Mouse (Mus musculus) embryonic facial prominence, embryonic 11.5 days (tissue): ENCODE results near the gene Stk11ip. TPM values are rescaled to one million over a fixed set of nuclear protein-coding genes. Genes with fewer than 3 reads are reported as not detected.

Experiments used
- ATAC-seq: fragments of 200-750 bp; cut with Nextera tagmentation; replicated peaks from 2 replicates; pipeline ENCODE4 v1.8.0; 2017; ENCODE audit warnings: low read depth; ENCODE audit not compliant: insufficient number of reproducible peaks, low FRiP score, low TSS enrichment
- DNase-seq: peaks from one replicate; pipeline ENCODE4 v3.0.0-alpha.2; 2015; ENCODE audit warnings: low spot score
- H3K27ac ChIP-seq: fragments of 300-500 bp; sonication (generic); replicated peaks from 2 replicates; pipeline ENCODE4 v1.5.1; 2014; ENCODE audit warnings: mild to moderate bottlenecking, low read depth, low read length, control low read depth
- H3K27me3 ChIP-seq: fragments of 300-500 bp; sonication (generic); 2 replicates; pipeline ENCODE4 v1.6.1; 2014; ENCODE audit warnings: mild to moderate bottlenecking, low read length, moderate library complexity, mixed read lengths; ENCODE audit not compliant: control insufficient read depth, insufficient read depth
- H3K36me3 ChIP-seq: fragments of 300-500 bp; sonication (generic); replicated peaks from 2 replicates; pipeline ENCODE4 v1.6.1; 2014; ENCODE audit warnings: low read depth, mild to moderate bottlenecking, low read length, moderate library complexity, mixed read lengths; ENCODE audit not compliant: control insufficient read depth, insufficient read depth
- H3K4me1 ChIP-seq: fragments of 300-500 bp; sonication (generic); 2 replicates; pipeline ENCODE4 v1.6.1; 2014; ENCODE audit warnings: low read length, mixed read lengths; ENCODE audit not compliant: control insufficient read depth, insufficient read depth
- H3K4me2 ChIP-seq: fragments of 300-500 bp; sonication (generic); 2 replicates; pipeline ENCODE4 v1.6.1; 2014; ENCODE audit warnings: low read depth, mild to moderate bottlenecking, control low read depth, low read length, moderate library complexity
- H3K4me3 ChIP-seq: fragments of 300-500 bp; sonication (generic); 2 replicates; pipeline ENCODE4 v1.5.1; 2014; ENCODE audit warnings: low read depth, low read length, control low read depth
- H3K9ac ChIP-seq: fragments of 300-500 bp; sonication (generic); replicated peaks from 2 replicates; pipeline ENCODE4 v1.6.1; 2014; ENCODE audit warnings: mild to moderate bottlenecking, control low read depth, low read length
- H3K9me3 ChIP-seq: fragments of 300-500 bp; sonication (generic); replicated peaks from 2 replicates; pipeline ENCODE4 v1.6.1; 2016; ENCODE audit warnings: mild to moderate bottlenecking, low read length, inconsistent platforms, mixed read lengths; ENCODE audit not compliant: control insufficient read depth
- WGBS: fragments of 180-500 bp; shearing (Covaris S2); extraction: QIAGEN DNeasy Blood & Tissue Kit; methylation state at CpG from one replicate; pipeline ENCODE4 v1.1.7; 2014; 5-methylcytosine and 5-hydroxymethylcytosine counted together
- polyA plus RNA-seq: library from polyadenylated mRNA; unstranded; fragments of >200 nt; fragmentation: Nextera tagmentation; extraction: Ambion mirVana; gene quantifications from 2 replicates; pipeline ENCODE4 v1.2.1, GENCODE M21; 2014

The Stk11ip gene
- polyA plus RNA-seq, 1 experiment from 2014 or later = 11.4 TPM

GRCm38 (mm10) chr1:75516703-75517380, 4.5 kb upstream of the Stk11ip start:
- no peak overlapping the region for H3K4me3 ChIP-seq
- no peak overlapping the region for H3K27ac ChIP-seq
- no peaks in the 10 kb centered on the region for H3K27me3 ChIP-seq
- no peak overlapping the region for H3K4me2 ChIP-seq
- ATAC-seq (no peak), DNase-seq (no peak)
- no peaks in the 10 kb centered on the region for H3K36me3 ChIP-seq
- no peaks in the 10 kb centered on the region for H3K9me3 ChIP-seq
- no peak overlapping the region for H3K9ac ChIP-seq
- 76% methylated on average over 15 of the region's 15 CpGs for WGBS
- no peaks in the 10 kb centered on the region for H3K4me1 ChIP-seq

GRCm38 (mm10) chr1:75517984-75518383, 3.3 kb upstream of the Stk11ip start:
- H3K4me2 ChIP-seq = no peak overlapping the region
- H3K27ac ChIP-seq = no peak overlapping the region
- DNase-seq = peak; percentile 12
- no peak for ATAC-seq
- H3K9ac ChIP-seq = no peak overlapping the region
- no peaks in the 10 kb centered on the region for H3K27me3 ChIP-seq
- H3K9me3 ChIP-seq = no peaks in the 10 kb centered on the region
- H3K36me3 ChIP-seq = no peaks in the 10 kb centered on the region
- H3K4me1 ChIP-seq = no peaks in the 10 kb centered on the region
- no peak overlapping the region for H3K4me3 ChIP-seq
- 48% methylated on average over 4 of the region's 4 CpGs for WGBS

GRCm38 (mm10) chr1:75518427-75518826, 2.9 kb upstream of the Stk11ip start:
- WGBS = 88% methylated on average over 4 of the region's 4 CpGs
- DNase-seq (no peak), ATAC-seq (no peak)
- Histone ChIP-seq H3K4me2 (no peak overlapping the region), H3K9ac (no peak overlapping the region), H3K4me3 (no peak overlapping the region), H3K4me1 (no peaks in the 10 kb centered on the region), H3K36me3 (no peaks in the 10 kb centered on the region), H3K27ac (no peak overlapping the region), H3K9me3 (no peaks in the 10 kb centered on the region), H3K27me3 (no peaks in the 10 kb centered on the region)

- no peak overlapping the region for H3K27ac ChIP-seq
- 89% methylated on average over 5 of the region's 5 CpGs for WGBS
- H3K9me3 ChIP-seq = no peaks in the 10 kb centered on the region
- H3K36me3 ChIP-seq = no peaks in the 10 kb centered on the region
- ATAC-seq (no peak), DNase-seq (no peak)
- no peak overlapping the region for H3K4me2 ChIP-seq
- H3K4me1 ChIP-seq = no peaks in the 10 kb centered on the region
- H3K9ac ChIP-seq = no peak overlapping the region
- no peak overlapping the region for H3K4me3 ChIP-seq
- H3K27me3 ChIP-seq = no peaks in the 10 kb centered on the region
Measured at GRCm38 (mm10) chr1:75519576-75519975, 1.8 kb upstream of the Stk11ip start.

GRCm38 (mm10) chr1:75524679-75525078, 3.4 kb downstream of the Stk11ip start:
- no peaks in the 10 kb centered on the region; the same call in 1 of the 2 replicates for H3K36me3 ChIP-seq
- no peak overlapping the region for H3K4me3 ChIP-seq
- DNase-seq (no peak), ATAC-seq (no peak)
- no peaks in the 10 kb centered on the region for H3K9me3 ChIP-seq
- WGBS = 92% methylated on average over 7 of the region's 7 CpGs
- no peaks in the 10 kb centered on the region for H3K4me1 ChIP-seq
- H3K4me2 ChIP-seq = no peak overlapping the region
- no peak overlapping the region for H3K9ac ChIP-seq
- no peaks in the 10 kb centered on the region for H3K27me3 ChIP-seq
- H3K27ac ChIP-seq = no peak overlapping the region

GRCm38 (mm10) chr1:75530546-75530945, 9.2 kb downstream of the Stk11ip start:
- WGBS = 83% methylated on average over 4 of the region's 4 CpGs
- H3K9me3 ChIP-seq = no peaks in the 10 kb centered on the region
- no peak overlapping the region for H3K9ac ChIP-seq
- no peaks in the 10 kb centered on the region for H3K4me1 ChIP-seq
- no peak for ATAC-seq
- DNase-seq = no peak
- H3K4me3 ChIP-seq = no peak overlapping the region
- peaks cover 3% of the 10 kb centered on the region for H3K36me3 ChIP-seq
- H3K27me3 ChIP-seq = no peaks in the 10 kb centered on the region
- no peak overlapping the region for H3K27ac ChIP-seq
- no peak overlapping the region for H3K4me2 ChIP-seq

GRCm38 (mm10) chr1:75532280-75533172, 11.2 kb downstream of the Stk11ip start:
- no peak overlapping the region for H3K4me2 ChIP-seq
- no peaks in the 10 kb centered on the region for H3K27me3 ChIP-seq
- no peak for DNase-seq
- no peak for ATAC-seq
- no peaks in the 10 kb centered on the region for H3K9me3 ChIP-seq
- peaks cover 3% of the 10 kb centered on the region for H3K36me3 ChIP-seq
- no peak overlapping the region for H3K4me3 ChIP-seq
- 85% methylated on average over 19 of the region's 19 CpGs for WGBS
- H3K9ac ChIP-seq = no peak overlapping the region
- no peaks in the 10 kb centered on the region for H3K4me1 ChIP-seq
- H3K27ac ChIP-seq = no peak overlapping the region
